Mouse (Mus musculus) stomach, embryonic 15.5 days (tissue): ENCODE data around the gene Klf9. TPM values are rescaled to one million over a fixed set of nuclear protein-coding genes. Genes with fewer than 3 reads are reported as not detected.

Experiments
- ATAC-seq: fragments of 200-750 bp; cut with Nextera tagmentation; 2 replicates; pipeline ENCODE4 v1.8.0; 2017; ENCODE audit warnings: low read depth, moderate number of reproducible peaks, moderate TSS enrichment; ENCODE audit not compliant: insufficient read depth, low FRiP score
- H3K27ac ChIP-seq: fragments of 300-500 bp; sonication (generic); 2 replicates; pipeline ENCODE4 v1.5.1; 2015; ENCODE audit warnings: mild to moderate bottlenecking, inconsistent platforms
- H3K27me3 ChIP-seq: fragments of 300-500 bp; sonication (generic); replicated peaks from 2 replicates; pipeline ENCODE4 v1.6.1; 2015; ENCODE audit warnings: inconsistent platforms
- H3K36me3 ChIP-seq: fragments of 300-500 bp; sonication (generic); 2 replicates; pipeline ENCODE4 v1.6.1; 2015; ENCODE audit warnings: inconsistent platforms
- H3K4me1 ChIP-seq: fragments of 300-500 bp; sonication (generic); 2 replicates; pipeline ENCODE4 v1.6.1; 2015; ENCODE audit warnings: inconsistent platforms
- H3K4me2 ChIP-seq: fragments of 300-500 bp; sonication (generic); 2 replicates; pipeline ENCODE4 v1.6.1; 2015; ENCODE audit warnings: mild to moderate bottlenecking, inconsistent platforms
- H3K4me3 ChIP-seq: fragments of 300-500 bp; sonication (generic); replicated peaks from 2 replicates; pipeline ENCODE4 v1.5.1; 2015; ENCODE audit warnings: inconsistent platforms
- H3K9ac ChIP-seq: fragments of 300-500 bp; sonication (generic); 2 replicates; pipeline ENCODE4 v1.6.1; 2015; ENCODE audit warnings: inconsistent platforms
- H3K9me3 ChIP-seq: fragments of 300-500 bp; sonication (generic); 2 replicates; pipeline ENCODE4 v1.6.1; 2016; ENCODE audit warnings: inconsistent platforms
- WGBS: fragments of 180-500 bp; shearing (Covaris S2); methylation state at CpG from one replicate; pipeline ENCODE4 v1.1.7; 2015; 5-methylcytosine and 5-hydroxymethylcytosine counted together
- polyA plus RNA-seq: library from polyadenylated mRNA; unstranded; fragments of >200 nt; fragmentation: Nextera tagmentation; extraction: Ambion mirVana; gene quantifications from 2 replicates; pipeline ENCODE4 v1.2.1, GENCODE M21; 2015

Gene Klf9
- polyA plus RNA-seq, 1 experiment from 2014 or later: 8.1 TPM

- no peaks in the 10 kb centered on the region for H3K4me1 ChIP-seq
- no peak overlapping the region for H3K4me3 ChIP-seq
- no peaks in the 10 kb centered on the region for H3K9me3 ChIP-seq
- ATAC-seq: no peak
- no peaks in the 10 kb centered on the region for H3K27me3 ChIP-seq
- H3K36me3 ChIP-seq: 0 out of 2 replicates have a peak, but pooled peaks cover 3% of the 10 kb centered on the region
- no peak overlapping the region for H3K27ac ChIP-seq
- WGBS: 83% methylated on average over 5 of the region's 5 CpGs
- H3K4me2 ChIP-seq: no peak overlapping the region
- no peak overlapping the region for H3K9ac ChIP-seq
These were observed 28.1 kb downstream of the Klf9 start for GRCm38 (mm10) chr19:23168899-23169658.

GRCm38 (mm10) chr19:23169659-23170050, 28.6 kb downstream of the Klf9 start:
- H3K36me3 ChIP-seq: 0 out of 2 replicates have a peak, but pooled peaks cover 3% of the 10 kb centered on the region
- WGBS: 95% methylated on average over 2 of the region's 2 CpGs
- no peaks in the 10 kb centered on the region for H3K4me1 ChIP-seq

GRCm38 (mm10) chr19:23170476-23170875, 29.4 kb downstream of the Klf9 start:
- Histone ChIP-seq H3K27ac (no peak overlapping the region), H3K36me3 (0 out of 2 replicates have a peak, but pooled peaks cover 3% of the 10 kb centered on the region), H3K4me2 (no peak overlapping the region), H3K4me1 (no peaks in the 10 kb centered on the region), H3K9ac (no peak overlapping the region), H3K4me3 (no peak overlapping the region), H3K27me3 (no peaks in the 10 kb centered on the region), H3K9me3 (no peaks in the 10 kb centered on the region)
- WGBS: 86% methylated on average over 5 of the region's 5 CpGs
- no peak for ATAC-seq

More at GRCm38 (mm10) chr19:23169659-23170050, 28.6 kb downstream of the Klf9 start:
- no peak overlapping the region for H3K27ac ChIP-seq
- no peak overlapping the region for H3K4me3 ChIP-seq
- no peak for ATAC-seq
- no peaks in the 10 kb centered on the region for H3K27me3 ChIP-seq
- H3K9ac ChIP-seq: no peak overlapping the region
- no peak overlapping the region for H3K4me2 ChIP-seq
- no peaks in the 10 kb centered on the region for H3K9me3 ChIP-seq

GRCm38 (mm10) chr19:23171136-23171535, 30.1 kb downstream of the Klf9 start:
- Histone ChIP-seq H3K36me3 (0 out of 2 replicates have a peak, but pooled peaks cover 3% of the 10 kb centered on the region), H3K4me2 (no peak overlapping the region), H3K4me3 (no peak overlapping the region), H3K9ac (no peak overlapping the region), H3K27me3 (no peaks in the 10 kb centered on the region), H3K4me1 (no peaks in the 10 kb centered on the region), H3K27ac (no peak overlapping the region), H3K9me3 (no peaks in the 10 kb centered on the region)
- WGBS: 93% methylated on average over 2 of the region's 2 CpGs
- no peak for ATAC-seq

- Histone ChIP-seq H3K4me3 (no peak overlapping the region), H3K9me3 (no peaks in the 10 kb centered on the region), H3K4me1 (0 out of 2 replicates have a peak, but pooled peaks cover 4% of the 10 kb centered on the region), H3K4me2 (no peak overlapping the region), H3K9ac (no peak overlapping the region), H3K36me3 (0 out of 2 replicates have a peak, but pooled peaks cover 3% of the 10 kb centered on the region), H3K27me3 (no peaks in the 10 kb centered on the region), H3K27ac (no peak overlapping the region)
- ATAC-seq: no peak
- WGBS: 74% methylated on average over 3 of the region's 3 CpGs
These were observed 34.1 kb downstream of the Klf9 start for GRCm38 (mm10) chr19:23175090-23175489.

- no peak overlapping the region for H3K27ac ChIP-seq
- H3K27me3 ChIP-seq: no peaks in the 10 kb centered on the region
- H3K9ac ChIP-seq: no peak overlapping the region
- ATAC-seq: no peak
- H3K36me3 ChIP-seq: no peaks in the 10 kb centered on the region
- H3K4me3 ChIP-seq: no peak overlapping the region
- H3K9me3 ChIP-seq: no peaks in the 10 kb centered on the region
- H3K4me2 ChIP-seq: no peak overlapping the region
- WGBS: 62% methylated on average over 2 of the region's 2 CpGs
- 0 out of 2 replicates have a peak, but pooled peaks cover 4% of the 10 kb centered on the region for H3K4me1 ChIP-seq
These were observed 34.5 kb downstream of the Klf9 start for GRCm38 (mm10) chr19:23175511-23175910.

GRCm38 (mm10) chr19:23178533-23178932, 37.5 kb downstream of the Klf9 start:
- no peak overlapping the region for H3K4me3 ChIP-seq
- 0 out of 2 replicates have a peak, but pooled peaks cover 4% of the 10 kb centered on the region for H3K4me1 ChIP-seq
- 86% methylated on average over 3 of the region's 3 CpGs for WGBS
- no peak for ATAC-seq
- H3K27ac ChIP-seq: no peak overlapping the region
- no peak overlapping the region for H3K4me2 ChIP-seq
- H3K9me3 ChIP-seq: no peaks in the 10 kb centered on the region
- H3K36me3 ChIP-seq: no peaks in the 10 kb centered on the region
- H3K27me3 ChIP-seq: no peaks in the 10 kb centered on the region
- no peak overlapping the region for H3K9ac ChIP-seq

- no peaks in the 10 kb centered on the region for H3K27me3 ChIP-seq
- H3K4me2 ChIP-seq: no peak overlapping the region
- no peaks in the 10 kb centered on the region for H3K36me3 ChIP-seq
- no peak overlapping the region for H3K9ac ChIP-seq
- no peak for ATAC-seq
- no peak overlapping the region for H3K4me3 ChIP-seq
- no peaks in the 10 kb centered on the region for H3K9me3 ChIP-seq
- 93% methylated on average over 4 of the region's 4 CpGs for WGBS
- H3K27ac ChIP-seq: no peak overlapping the region
- no peaks in the 10 kb centered on the region for H3K4me1 ChIP-seq
These were observed 42.5 kb downstream of the Klf9 start for GRCm38 (mm10) chr19:23183493-23183892.

- H3K4me2 ChIP-seq: no peak overlapping the region
- no peak overlapping the region for H3K27ac ChIP-seq
- no peak overlapping the region for H3K4me3 ChIP-seq
- ATAC-seq: no peak
- no peaks in the 10 kb centered on the region for H3K9me3 ChIP-seq
- no peaks in the 10 kb centered on the region for H3K36me3 ChIP-seq
- H3K27me3 ChIP-seq: no peaks in the 10 kb centered on the region
- no peak overlapping the region for H3K9ac ChIP-seq
- WGBS: 71% methylated on average over 4 of the region's 4 CpGs
- H3K4me1 ChIP-seq: no peaks in the 10 kb centered on the region
These were observed 43.0 kb downstream of the Klf9 start for GRCm38 (mm10) chr19:23184068-23184467.

- 91% methylated on average over 6 of the region's 6 CpGs for WGBS
- H3K9ac ChIP-seq: no peak overlapping the region
- no peaks in the 10 kb centered on the region for H3K4me1 ChIP-seq
- no peaks in the 10 kb centered on the region for H3K9me3 ChIP-seq
- H3K27ac ChIP-seq: no peak overlapping the region
- no peaks in the 10 kb centered on the region for H3K36me3 ChIP-seq
- no peak overlapping the region for H3K4me2 ChIP-seq
- H3K27me3 ChIP-seq: no peaks in the 10 kb centered on the region
- ATAC-seq: no peak
- no peak overlapping the region for H3K4me3 ChIP-seq
These were observed 46.7 kb downstream of the Klf9 start for GRCm38 (mm10) chr19:23187732-23188131.

- no peaks in the 10 kb centered on the region for H3K27me3 ChIP-seq
- H3K9ac ChIP-seq: no peak overlapping the region
- WGBS: 86% methylated on average over 7 of the region's 7 CpGs
- ATAC-seq: no peak
- H3K27ac ChIP-seq: no peak overlapping the region
- no peaks in the 10 kb centered on the region for H3K4me1 ChIP-seq
- H3K4me2 ChIP-seq: no peak overlapping the region
- no peaks in the 10 kb centered on the region for H3K36me3 ChIP-seq
- no peak overlapping the region for H3K4me3 ChIP-seq
- H3K9me3 ChIP-seq: no peaks in the 10 kb centered on the region
These were observed 48.0 kb downstream of the Klf9 start for GRCm38 (mm10) chr19:23188986-23189385.

- no peak overlapping the region for H3K4me2 ChIP-seq
- no peak overlapping the region for H3K4me3 ChIP-seq
- 84% methylated on average over 1 of the region's 1 CpGs for WGBS
- ATAC-seq: no peak
- no peak overlapping the region for H3K9ac ChIP-seq
- H3K27ac ChIP-seq: no peak overlapping the region
- no peaks in the 10 kb centered on the region for H3K36me3 ChIP-seq
- no peaks in the 10 kb centered on the region for H3K9me3 ChIP-seq
- no peaks in the 10 kb centered on the region for H3K27me3 ChIP-seq
- H3K4me1 ChIP-seq: no peaks in the 10 kb centered on the region
These were observed 48.7 kb downstream of the Klf9 start for GRCm38 (mm10) chr19:23189744-23190143.
